Mouse (Mus musculus) v-Abl transformed pro-B cells (cell line): ENCODE results near the gene Tmcc2.

Experiments used
- in situ Hi-C, 2 experiments: fragments of 400-800 bp; cut with MboI; formaldehyde crosslinking; loops; one replicate each; pipeline ENCODE4 v1.15.1; 2025; ENCODE audit not compliant: unreplicated experiment in 2 of 2

The Tmcc2 gene

DNA sequence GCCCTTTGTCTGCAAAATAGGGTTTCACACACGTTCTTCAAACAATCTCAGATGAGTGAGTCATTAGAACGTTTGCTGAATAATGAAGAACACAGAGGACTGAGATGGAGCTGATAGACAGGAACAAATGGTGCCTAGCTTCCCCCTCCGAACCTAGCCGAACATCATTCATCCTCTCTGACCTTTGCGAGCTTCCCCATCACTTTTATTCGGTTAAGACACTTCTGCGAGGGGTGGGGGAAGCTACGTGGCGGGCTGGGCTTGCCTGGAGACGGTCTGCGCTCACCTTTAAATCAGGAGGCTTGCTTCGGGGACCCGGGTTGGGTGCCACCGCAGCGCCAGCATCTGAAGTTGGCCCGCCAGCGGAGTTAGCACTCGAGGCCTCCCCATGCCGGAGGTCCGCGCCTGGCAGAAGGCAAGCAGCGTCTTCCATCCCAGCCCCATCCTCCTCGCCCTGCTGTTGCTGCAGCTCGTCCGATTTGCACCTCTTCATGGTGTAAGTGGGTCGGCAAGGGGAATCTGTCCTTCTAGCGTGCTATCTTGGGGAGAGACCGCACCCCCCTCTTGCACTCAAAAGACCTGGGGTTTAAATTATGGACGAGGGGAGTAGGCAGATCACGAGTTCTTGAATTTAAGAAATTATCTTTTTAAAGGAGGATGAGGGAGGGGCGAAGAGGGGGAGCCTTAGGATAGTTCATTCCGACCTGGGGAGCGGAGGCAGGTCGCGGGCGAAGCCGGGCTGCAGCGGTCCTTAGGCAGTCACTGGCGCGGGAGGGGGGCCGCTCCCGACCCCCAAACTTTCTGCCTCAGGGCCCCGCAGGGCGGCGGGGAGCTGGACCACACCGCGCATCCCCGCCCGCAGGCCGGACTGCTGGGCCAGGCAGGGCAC is at the start of gene Tmcc2:
TSS of gene Tmcc2 (minus strand) at position 591 of the 889 bp plus-strand sequence.
- in situ Hi-C loops: no loop called here

DNA sequence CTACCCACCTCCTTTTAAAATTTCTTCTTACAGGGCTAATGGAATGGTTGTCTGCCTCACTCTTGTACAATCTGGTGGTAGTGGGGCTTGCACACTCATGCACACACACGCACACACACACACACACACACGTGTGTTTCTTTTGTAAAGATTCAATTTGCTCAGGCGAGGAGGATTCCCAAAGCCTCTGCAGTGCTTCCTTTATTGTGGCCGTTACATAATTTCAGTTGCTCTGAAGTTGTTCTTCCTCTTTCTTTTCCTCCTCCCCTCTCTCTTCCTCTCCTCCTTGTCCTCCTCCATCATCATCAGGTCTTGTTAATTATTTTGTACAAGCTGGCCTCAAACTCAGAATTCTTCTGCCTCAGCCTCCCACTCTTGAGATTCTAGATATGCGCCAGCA is 46.3 kb upstream of the Tmcc2 start:
- in situ Hi-C loops: no loop called here

DNA sequence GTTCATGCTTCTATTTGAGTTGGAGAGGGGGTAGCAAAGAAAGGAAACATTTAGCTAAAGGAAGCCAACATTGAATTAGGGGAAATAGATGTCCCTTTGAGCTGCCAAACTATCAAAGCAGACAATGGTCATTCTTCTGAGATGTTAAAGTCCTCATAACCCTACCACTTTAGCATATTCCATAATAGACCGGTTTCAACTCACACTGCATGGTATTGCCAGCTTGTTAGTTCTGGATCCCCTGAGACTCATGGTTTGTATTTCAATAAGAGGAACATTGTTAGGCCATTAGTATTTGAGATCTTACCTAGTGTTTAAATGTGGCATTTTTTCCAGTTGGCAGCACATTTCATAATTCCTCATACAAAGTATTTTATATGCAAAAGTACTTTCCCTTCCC is 45.9 kb upstream of the Tmcc2 start:
- in situ Hi-C loops: no loop called here

DNA sequence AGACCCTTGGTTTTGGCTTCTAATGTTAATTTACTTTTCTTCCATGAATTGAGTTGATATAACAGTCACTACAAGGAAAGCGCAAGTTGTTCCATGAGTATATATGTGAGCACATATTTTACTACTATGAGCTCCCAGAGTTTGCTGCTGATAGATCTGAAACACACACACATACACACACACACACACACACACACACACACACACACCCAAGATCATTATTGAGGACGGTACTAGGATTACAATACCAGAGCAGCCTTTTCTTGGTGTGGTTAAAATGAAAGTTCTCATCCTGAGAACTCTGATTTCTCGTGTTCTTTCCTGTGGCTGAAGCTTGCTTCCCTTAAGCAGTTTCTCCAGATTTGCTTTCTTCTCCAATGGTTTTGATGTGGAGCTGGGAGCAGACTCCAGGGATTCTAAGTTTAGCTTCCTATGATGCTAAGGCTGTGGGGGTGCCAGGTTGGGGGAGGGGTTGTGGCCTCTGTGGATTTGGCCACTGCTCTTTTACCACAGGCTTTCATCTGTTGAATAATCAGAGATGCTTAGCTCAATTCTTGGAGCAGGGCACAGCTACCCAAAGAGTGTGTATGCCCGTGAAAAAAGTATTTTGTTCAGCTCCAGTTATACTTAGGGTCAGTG is 45.4 kb upstream of the Tmcc2 start:
- in situ Hi-C loops: no loop called here

DNA sequence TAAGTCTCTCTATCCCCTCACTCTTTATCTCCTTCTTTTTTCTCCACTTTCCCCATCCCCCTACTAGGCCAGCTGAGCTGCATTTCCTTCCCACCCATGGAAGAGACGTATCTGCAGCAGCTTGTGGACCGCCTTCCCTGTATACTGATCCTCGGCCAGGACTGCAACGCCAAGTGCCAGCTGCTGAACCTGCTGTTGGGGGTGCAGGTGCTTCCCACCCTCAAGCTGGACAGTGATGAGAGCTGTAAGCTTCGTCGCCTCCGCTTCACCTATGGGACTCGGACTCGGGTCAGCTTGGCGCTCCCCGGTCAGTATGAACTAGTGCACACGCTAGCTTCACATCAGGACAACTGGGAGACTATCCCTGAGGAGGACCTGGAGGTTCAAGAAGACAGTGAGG is 43.0 kb upstream of the Tmcc2 start:
- in situ Hi-C loops: no loop called here

DNA sequence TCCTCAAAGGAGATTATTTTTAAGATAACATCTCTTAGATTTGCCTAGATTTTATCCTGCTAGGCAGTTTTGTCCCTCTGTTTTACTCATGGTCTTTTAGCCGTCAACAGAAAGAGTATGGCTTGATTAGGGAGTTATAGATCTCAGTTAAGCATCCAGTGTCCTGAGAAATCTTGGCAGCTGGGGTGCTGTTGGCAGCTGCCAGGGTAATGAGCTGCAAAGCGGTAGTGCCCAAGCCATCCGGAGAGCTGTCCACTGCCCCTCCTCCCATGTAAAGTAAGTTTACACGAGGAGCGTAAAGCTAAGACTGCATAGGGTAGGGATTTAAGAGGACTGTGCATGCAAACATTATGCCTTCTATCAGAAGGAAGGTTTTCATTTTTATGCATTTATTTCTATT is 42.3 kb upstream of the Tmcc2 start:
- in situ Hi-C loops: no loop called here

DNA sequence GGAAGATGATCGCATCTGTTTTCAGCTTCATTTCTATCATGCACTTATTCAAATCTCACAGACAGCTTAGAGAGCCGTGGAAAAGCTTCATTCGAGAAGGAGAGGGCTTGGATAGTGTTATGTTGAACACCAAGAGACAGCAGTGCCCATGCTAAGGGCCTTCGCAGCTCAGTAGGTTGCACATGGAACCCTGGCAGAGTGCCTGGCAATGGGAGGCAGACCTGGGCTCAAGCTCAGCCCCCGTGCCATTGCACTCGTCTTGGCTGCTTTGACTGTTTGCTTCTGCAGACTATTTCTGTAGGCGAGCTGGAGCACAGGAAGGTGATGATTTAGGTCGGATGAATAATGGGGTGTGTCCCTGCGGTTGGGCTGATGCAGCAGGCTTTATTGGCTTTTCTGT is 40.6 kb upstream of the Tmcc2 start:
- in situ Hi-C loops: no loop called here

DNA sequence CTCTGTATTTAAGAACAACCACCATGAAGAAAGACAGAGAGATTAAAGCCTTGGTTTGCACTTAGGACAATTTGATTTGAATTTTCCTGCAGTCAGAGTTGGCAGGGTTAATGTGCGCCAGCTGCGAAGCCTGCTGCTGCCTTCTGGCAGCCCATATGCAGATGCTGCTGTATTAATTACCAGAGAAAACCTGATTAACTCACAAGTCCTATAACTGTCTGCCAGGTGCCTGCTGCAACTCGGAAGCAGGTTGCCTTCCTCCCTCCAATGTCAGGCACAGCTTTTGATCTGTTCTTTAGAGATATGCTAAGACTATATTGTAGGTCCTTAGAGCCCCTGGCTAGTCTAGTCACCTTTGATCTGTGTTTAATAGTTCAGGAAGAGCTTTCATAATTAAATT is 39.7 kb upstream of the Tmcc2 start:
- in situ Hi-C loops: no loop called here

DNA sequence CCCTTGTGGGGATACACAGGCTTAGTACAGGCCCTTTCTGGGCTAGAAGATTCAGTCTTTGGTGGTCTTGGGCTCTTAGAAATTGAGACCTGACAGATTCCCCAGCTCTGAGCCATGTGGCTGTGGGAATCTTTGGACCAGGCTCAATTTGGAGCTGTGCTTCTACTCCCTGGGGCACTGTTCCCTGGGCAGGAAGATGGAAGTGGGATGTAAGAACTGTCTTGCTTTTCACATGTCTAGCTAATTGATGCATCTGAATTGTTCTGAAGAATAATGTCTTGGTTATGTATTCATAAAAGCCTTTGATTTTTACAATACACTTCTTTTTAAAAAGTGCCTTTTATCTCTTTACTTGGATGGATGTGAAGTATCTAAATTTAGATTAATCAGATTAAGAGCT is 34.5 kb upstream of the Tmcc2 start:
- in situ Hi-C loops: no loop called here

DNA sequence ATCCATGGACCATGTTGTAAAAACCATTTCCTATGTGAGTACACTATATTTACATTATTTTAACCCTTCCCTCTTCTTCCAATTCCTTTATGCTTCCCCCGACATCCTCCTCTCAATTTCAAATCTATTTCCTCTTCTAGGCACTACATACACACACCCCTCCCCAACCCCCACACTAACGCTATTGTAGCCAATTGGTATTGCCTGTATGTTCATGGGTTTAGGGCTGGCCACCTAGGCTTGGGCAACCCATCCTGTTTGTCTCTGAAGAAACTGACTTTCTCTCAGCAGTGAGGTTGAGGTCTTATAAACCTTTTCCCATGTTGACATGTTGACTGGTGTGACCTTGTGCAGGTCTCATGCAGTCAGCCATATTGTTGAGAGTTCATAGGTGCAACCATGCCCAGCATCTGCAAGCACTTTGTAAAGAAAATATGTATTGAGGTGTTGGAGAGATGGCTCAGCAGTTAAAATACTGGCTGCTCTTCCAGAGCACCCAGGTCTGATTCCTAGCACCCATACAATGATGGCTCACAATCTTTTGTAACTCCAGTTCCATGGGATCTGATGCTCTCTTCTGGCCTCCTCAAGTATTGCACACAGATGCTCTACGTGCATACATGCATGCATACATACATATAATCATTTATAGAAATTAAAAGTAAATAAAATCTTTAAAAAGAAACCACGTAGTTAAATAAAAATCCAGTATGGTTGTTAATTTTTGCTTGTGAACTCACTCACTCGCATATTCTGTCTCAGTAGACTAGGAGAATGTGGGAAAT is 32.0 kb upstream of the Tmcc2 start:
- in situ Hi-C loops: no loop called here

DNA sequence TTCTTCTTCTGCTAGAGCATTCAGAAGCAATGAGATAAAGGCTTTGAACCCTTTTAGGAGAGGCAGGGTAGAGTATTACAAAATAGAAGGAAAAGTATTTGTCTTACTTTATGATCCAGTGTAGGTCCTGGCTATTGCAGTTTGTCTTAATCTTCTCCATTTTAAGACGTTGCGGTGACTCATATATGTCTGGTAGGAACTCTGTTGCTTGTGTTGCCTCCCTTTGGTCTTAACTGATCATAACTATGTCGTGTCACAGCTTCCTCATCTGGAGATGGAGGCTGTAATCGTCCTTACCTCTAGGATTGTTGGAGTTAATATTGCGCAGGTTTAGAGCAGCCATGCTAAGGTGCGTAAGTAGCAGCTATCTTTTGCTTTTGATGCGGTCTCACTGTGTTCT is 29.6 kb upstream of the Tmcc2 start:
- in situ Hi-C loops: no loop called here

DNA sequence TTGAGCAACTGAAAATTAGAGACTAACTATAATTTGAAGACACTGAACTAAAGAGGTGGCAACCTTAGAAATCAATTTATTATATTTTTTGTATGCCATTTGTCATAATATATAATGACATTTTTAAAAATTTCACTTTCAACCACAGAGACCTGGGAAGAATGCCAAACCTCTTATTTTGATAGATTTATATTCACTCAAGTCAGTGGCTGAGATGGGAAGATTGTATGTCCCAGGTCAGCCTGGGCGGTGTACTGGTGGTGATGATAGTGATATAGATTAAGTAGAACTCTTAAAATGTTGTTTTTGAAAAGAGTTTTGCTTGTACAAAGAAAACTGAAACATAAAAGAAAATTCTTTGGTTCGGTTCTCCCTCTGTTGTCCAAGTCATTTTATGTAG is 29.1 kb upstream of the Tmcc2 start:
- in situ Hi-C loops: no loop called here

DNA sequence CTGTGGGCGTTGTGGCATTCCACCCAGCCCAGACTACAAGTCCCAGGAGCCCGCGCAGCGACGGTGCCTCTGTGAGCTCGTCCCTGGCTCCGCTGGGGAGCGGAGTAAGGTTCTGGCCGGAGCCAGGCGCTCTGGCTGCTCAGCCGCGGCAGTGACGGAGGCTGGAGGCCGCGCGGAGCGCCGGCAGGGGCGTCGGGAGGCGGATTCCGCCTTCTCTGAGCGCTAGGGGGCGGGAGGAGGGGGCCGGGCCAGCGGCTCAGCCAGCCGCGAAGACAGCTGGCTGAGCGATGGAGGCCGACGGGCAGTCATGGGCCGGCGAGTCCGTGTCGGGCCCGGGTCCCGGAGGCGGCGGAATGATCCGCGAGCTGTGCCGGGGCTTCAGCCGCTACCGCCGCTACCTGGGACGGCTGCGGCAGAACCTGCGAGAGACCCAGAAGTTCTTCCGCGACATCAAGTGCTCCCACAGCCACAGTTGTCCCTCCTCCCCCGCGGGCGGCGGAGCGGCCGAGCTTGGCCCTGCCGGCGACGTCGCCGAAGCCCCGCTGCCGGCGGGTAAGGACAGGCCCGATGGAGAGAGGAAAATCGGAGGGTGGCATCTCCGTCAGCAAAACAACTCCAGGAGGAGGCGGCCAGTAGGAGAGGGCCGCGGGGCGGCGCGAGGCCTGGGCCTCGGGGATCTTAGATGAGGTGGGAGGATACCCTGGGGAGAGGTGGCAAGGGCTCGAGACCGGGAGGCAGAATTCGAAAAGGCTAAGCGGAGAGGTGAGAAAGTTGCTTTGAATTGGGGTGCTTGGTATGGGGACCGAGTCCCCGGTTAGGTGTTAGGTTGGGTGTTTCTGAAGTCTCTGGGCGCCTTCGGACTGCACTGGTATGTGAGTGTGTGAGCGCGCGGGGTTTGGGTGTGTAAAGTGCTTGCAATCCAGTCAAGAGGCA is 26.5 kb upstream of the Tmcc2 start, which contains the start of gene Dstyk:
TSS of gene Dstyk (plus strand) at position 237 of the 933 bp plus-strand sequence.
- in situ Hi-C loops: loop anchor here in 1 of 2 experiments (5.0 kb wide), 1 partner anchor 60 kb away; the partner anchor contains the start of gene Rbbp5

DNA sequence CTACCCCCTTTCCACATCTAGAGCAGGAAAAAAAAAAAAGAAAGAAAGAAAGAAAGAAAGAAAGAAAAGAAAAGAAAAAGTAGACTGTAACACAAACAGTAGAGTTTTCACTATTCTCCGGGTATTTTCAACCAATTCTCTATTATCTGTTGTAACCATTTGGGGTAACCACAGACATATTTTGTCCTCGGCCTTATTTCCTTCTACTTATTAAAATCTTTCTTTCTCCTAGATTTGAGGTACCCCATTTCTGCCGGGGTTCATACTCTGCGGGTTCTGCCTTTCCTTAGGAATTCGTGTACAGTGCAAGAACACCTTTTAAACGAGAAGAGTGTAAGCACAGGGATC is 25.8 kb upstream of the Tmcc2 start:
- in situ Hi-C loops: loop anchor here in 1 of 2 experiments (5.0 kb wide), 1 partner anchor 60 kb away; the partner anchor contains the start of gene Rbbp5

DNA sequence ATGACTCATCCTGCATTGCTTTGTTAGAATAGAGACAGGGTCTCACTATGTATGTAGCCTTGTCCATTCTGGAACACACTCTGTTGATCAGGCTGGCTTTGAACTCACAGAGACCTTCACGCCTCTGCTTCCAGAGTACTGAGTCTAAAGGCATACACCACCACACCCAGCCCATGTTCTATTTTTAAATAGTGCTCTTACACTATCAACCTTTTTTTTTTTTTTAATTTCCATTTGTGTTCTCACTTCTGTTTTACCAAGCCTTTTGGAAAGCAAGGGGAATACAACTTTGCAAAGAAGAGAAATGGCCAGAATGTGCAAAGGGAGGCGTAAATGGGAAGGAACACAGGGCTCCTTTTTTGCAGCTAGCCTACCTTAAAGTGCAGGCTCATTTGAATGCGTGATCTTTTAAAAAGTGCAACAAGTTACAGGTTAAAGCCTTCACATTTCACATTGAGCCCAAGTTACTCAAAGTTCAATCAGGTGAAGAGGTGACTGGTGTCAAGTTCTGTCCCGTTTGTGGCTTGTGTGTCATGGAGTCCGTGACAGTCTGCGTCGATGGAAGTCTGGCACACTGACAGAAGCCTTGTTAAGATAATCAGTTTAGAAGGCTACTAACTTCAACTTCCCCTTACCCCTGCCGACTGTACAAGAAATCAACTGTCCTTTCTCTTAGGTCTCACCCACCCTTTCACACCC is 25.3 kb upstream of the Tmcc2 start:
- in situ Hi-C loops: loop anchor here in 1 of 2 experiments (5.0 kb wide), 1 partner anchor 61 kb away; the partner anchor contains the start of gene Rbbp5

DNA sequence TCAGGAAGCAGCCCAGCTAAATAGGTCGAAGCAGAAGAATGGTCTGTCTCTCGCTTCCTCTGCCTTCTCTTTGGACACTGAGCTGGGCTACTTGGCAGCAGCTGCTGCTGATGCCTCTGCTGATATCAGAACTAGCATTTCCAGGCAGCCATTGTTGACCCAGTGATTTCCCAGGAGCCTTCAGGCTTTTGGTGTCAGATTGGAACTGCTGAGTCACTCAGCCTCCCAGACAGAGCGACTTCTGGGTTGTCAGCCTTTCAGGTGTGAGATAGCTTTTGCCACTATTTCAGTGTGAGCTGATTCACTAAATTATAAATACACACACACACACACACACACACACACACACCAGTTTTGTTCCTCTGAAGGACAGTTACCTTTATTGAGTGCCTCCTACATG is 19.6 kb upstream of the Tmcc2 start:
- in situ Hi-C loops: no loop called here

DNA sequence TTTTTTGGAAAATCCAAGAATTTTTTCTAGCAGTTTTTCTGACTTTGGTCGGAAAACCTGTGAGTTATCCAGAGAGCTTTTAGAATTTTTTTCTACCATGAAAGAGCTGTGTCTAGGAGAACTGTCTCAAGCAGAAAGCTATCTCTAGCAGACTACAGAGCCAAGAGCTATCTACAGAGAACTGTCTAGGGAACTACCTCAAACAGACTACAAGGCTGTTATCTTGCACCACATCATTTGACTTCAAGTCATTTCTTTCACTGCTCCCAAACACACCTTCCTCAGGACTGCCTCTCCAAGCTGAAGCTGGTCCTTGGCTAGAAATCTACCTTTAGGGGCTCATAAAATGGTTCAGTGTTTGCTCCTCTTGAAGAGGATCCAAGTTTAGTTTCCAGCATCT is 10.8 kb upstream of the Tmcc2 start:
- in situ Hi-C loops: no loop called here

DNA sequence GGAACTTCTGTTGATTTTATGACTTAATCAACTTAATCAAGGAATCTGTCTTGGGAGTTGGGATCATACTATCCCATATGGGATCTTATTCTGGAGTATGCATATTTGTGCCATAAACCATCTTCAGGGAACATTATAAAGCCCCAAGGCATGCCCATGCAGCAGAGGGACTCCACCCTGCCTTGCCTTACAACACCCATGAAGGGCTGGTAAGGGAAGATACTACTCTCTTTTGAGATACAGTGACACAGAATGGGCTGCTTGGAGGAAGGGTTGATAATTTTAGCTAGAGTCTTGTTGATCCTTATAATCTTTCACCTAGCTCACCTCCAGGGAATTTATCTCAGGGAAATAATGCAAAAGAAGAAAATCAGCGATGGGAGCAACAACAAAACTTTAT is 9.5 kb upstream of the Tmcc2 start:
- in situ Hi-C loops: no loop called here

DNA sequence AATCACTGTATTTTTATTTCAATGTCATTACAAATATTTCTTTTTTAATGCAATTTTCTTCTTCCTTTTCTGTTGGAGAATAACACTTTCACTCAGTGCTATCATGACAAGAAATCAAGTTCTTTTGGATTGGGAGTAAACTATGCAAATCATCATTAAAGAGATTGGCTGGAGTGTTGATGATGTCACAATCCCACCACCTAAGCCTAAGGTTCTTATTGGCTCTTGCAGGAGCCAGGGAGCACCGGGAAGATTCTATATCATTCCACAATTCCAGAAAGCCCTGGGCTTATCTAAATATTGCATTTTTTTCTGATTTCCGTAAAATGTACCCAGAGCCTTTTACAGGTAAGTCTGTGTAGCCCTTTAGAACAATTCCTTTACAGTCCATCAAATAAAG is 5.6 kb upstream of the Tmcc2 start:
- in situ Hi-C loops: no loop called here

DNA sequence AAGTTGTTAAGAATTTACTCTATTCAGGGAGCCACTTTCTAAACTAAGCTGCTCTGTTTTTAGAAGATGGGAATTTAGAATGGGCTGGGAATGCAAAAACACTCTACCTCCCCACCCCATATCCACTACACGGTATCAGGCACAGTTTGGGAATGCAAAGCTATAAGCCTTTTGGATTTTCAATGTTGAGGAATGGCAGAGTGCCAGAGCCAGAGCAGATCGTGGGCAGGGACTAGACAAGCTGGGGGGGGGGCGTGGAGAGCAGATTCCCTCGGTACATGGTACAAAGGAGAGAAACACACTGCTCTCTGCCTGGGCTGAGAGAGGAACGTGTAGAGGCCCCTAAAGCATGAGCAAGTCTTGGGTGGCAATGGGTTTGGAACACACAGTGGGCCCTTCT is 1.8 kb upstream of the Tmcc2 start:
- in situ Hi-C loops: no loop called here
